Mouse (Mus musculus) hindbrain, embryonic 15.5 days (tissue): ENCODE results near the gene Gm20388. TPM values are rescaled to one million over a fixed set of nuclear protein-coding genes. Genes with fewer than 3 reads are reported as not detected.
"Not testable (repeated sequence)": the region's sequence is repeated elsewhere in the genome, so short reads cannot be mapped to it uniquely, and the experiment has no call there.

Source experiments
- ATAC-seq: fragments of 200-750 bp; cut with Nextera tagmentation; 2 replicates; pipeline ENCODE4 v1.8.0; 2017; ENCODE audit warnings: low read depth, moderate number of reproducible peaks, moderate TSS enrichment; ENCODE audit not compliant: low FRiP score
- H3K27ac ChIP-seq: fragments of 300-500 bp; sonication (generic); replicated peaks from 2 replicates; pipeline ENCODE4 v1.5.1; 2015; ENCODE audit warnings: mild to moderate bottlenecking, inconsistent platforms
- H3K27me3 ChIP-seq: fragments of 300-500 bp; sonication (generic); 2 replicates; pipeline ENCODE4 v1.6.1; 2015; ENCODE audit warnings: control low read depth, inconsistent platforms
- H3K36me3 ChIP-seq: fragments of 300-500 bp; sonication (generic); 2 replicates; pipeline ENCODE4 v1.6.1; 2015; ENCODE audit warnings: control low read depth, inconsistent platforms
- H3K4me1 ChIP-seq: fragments of 300-500 bp; sonication (generic); replicated peaks from 2 replicates; pipeline ENCODE4 v1.6.1; 2015; ENCODE audit warnings: control low read depth, inconsistent platforms
- H3K4me2 ChIP-seq: fragments of 300-500 bp; sonication (generic); 2 replicates; pipeline ENCODE4 v1.6.1; 2015; ENCODE audit warnings: moderate library complexity, mild to moderate bottlenecking, inconsistent platforms
- H3K4me3 ChIP-seq: fragments of 300-500 bp; sonication (generic); 2 replicates; pipeline ENCODE4 v1.5.1; 2015; ENCODE audit warnings: mild to moderate bottlenecking, inconsistent platforms
- H3K9ac ChIP-seq: fragments of 300-500 bp; sonication (generic); 2 replicates; pipeline ENCODE4 v1.6.1; 2015; ENCODE audit warnings: inconsistent platforms
- H3K9me3 ChIP-seq: fragments of 300-500 bp; sonication (generic); 2 replicates; pipeline ENCODE4 v1.6.1; 2016; ENCODE audit warnings: control low read depth, inconsistent platforms
- WGBS: fragments of 180-500 bp; shearing (Covaris S2); methylation state at CpG from one replicate; pipeline ENCODE4 v1.1.7; 2015; 5-methylcytosine and 5-hydroxymethylcytosine counted together
- polyA plus RNA-seq: library from polyadenylated mRNA; unstranded; fragments of >200 nt; fragmentation: Nextera tagmentation; extraction: Ambion mirVana; gene quantifications from 2 replicates; pipeline ENCODE4 v1.2.1, GENCODE M21; 2015

Gene Gm20388
- polyA plus RNA-seq, 1 experiment from 2014 or later, result 5.4 TPM

- ATAC-seq, H3K9me3 ChIP-seq, H3K9ac ChIP-seq, H3K4me3 ChIP-seq, H3K4me2 ChIP-seq, H3K27ac ChIP-seq, H3K27me3 ChIP-seq: not testable (repeated sequence)
- H3K4me1 ChIP-seq, result peaks cover 14% of the 10 kb centered on the region
- H3K36me3 ChIP-seq, result peaks cover 45% of the 10 kb centered on the region
- 82% methylated on average over 2 of the region's 2 CpGs for WGBS
These were observed 4115.6 kb downstream of the Gm20388 start for GRCm38 (mm10) chr8:124026265-124026664.

GRCm38 (mm10) chr8:124027831-124028230, 4117.2 kb downstream of the Gm20388 start:
- 93% methylated on average over 6 of the region's 6 CpGs for WGBS

DNA sequence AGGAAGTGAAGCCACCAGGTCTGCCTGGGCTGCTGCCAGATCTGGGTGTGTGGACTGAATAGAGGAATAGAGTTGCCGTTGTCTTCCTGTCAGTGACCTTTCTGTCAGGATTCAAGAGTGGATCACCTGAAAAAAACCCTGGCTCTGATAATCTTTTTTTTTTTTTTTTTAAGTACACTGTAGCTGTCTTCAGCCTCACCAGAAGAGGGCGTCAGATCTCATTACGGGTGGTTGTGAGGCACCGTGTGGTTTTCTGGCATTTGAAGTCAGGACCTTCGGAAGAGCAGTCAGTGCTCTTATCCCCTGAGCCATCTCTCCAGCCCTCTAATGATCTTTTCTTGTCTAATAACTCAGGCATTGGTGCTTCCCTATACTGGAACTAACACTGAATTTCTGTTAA, 4122.8 kb downstream of the Gm20388 start:
- H3K9me3 ChIP-seq, result no peaks in the 10 kb centered on the region

More at GRCm38 (mm10) chr8:124027831-124028230, 4117.2 kb downstream of the Gm20388 start:
- Histone ChIP-seq H3K4me1 (peaks cover 7% of the 10 kb centered on the region; the same call in 1 of the 2 replicates), H3K4me2 (no peak overlapping the region), H3K9ac (no peak overlapping the region), H3K9me3 (no peaks in the 10 kb centered on the region), H3K27ac (no peak overlapping the region), H3K27me3 (no peaks in the 10 kb centered on the region), H3K4me3 (no peak overlapping the region), H3K36me3 (peaks cover 53% of the 10 kb centered on the region)
- no peak for ATAC-seq

DNA sequence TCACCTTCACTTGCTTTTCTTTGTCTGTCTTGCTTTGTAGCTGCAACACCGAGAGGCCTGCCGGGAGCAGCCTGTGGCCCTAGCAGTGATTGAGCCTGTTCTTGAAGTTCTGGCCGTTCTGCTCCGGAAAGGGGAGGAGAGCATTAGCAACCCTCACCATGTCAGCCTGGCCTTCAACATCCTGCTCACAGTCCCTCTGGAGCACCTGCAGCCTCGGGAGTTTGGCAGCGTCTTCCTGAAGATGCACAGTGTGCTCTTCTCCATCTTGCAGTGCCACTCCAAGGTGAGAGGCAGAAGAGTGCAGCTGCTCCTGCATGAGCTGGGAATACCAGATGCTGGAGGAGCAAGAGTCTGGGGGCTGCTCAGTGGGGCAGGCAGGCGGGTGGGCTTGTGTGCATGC, 4127.5 kb downstream of the Gm20388 start:
- Histone ChIP-seq H3K27me3 (no peaks in the 10 kb centered on the region), H3K27ac (no peak overlapping the region), H3K36me3 (peaks cover 65% of the 10 kb centered on the region), H3K4me1 (no peaks in the 10 kb centered on the region), H3K4me3 (no peak overlapping the region), H3K9me3 (no peaks in the 10 kb centered on the region), H3K4me2 (no peak overlapping the region), H3K9ac (no peak overlapping the region)
- WGBS, result 96% methylated on average over 7 of the region's 7 CpGs
- ATAC-seq, result no peak

More for the DNA sequence above, 4122.8 kb downstream of the Gm20388 start:
- Histone ChIP-seq H3K4me2 (no peak overlapping the region), H3K36me3 (peaks cover 75% of the 10 kb centered on the region), H3K27me3 (no peaks in the 10 kb centered on the region), H3K27ac (no peak overlapping the region), H3K4me1 (0 out of 2 replicates have a peak, but pooled peaks cover 4% of the 10 kb centered on the region), H3K4me3 (no peak overlapping the region), H3K9ac (no peak overlapping the region)
- 76% methylated on average over 5 of the region's 5 CpGs for WGBS
- ATAC-seq, result no peak

DNA sequence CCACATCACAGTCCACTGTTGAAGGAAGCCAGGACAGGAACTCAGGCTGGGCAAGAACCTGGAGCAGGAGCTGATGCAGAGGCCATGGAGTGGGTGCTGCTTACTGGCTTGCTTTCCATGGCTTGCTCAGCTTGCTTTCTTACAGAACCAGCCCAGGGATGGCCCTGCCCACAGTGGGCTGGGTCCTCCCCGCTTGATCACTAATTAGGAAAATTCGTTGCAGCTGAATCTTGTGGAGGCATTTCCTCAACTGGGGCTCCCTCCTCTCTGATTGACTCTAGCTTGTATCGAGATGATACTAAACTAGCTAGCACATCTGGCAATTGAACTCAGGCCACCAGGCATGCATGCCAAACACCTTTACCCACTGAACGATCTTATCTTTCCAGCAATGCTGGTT, 4128.7 kb downstream of the Gm20388 start:
- Histone ChIP-seq H3K36me3 (peaks cover 64% of the 10 kb centered on the region), H3K27me3 (no peaks in the 10 kb centered on the region), H3K9me3 (no peaks in the 10 kb centered on the region), H3K4me1 (no peaks in the 10 kb centered on the region), H3K4me2 (no peak overlapping the region), H3K4me3 (no peak overlapping the region), H3K27ac (no peak overlapping the region), H3K9ac (no peak overlapping the region)
- no peak for ATAC-seq
- 90% methylated on average over 4 of the region's 4 CpGs for WGBS

- 79% methylated on average over 1 of the region's 1 CpGs for WGBS
- H3K27me3 ChIP-seq, result no peaks in the 10 kb centered on the region
- peaks cover 56% of the 10 kb centered on the region for H3K36me3 ChIP-seq
- no peak overlapping the region for H3K27ac ChIP-seq
- H3K9me3 ChIP-seq, result no peaks in the 10 kb centered on the region
- no peak overlapping the region for H3K4me3 ChIP-seq
- H3K4me1 ChIP-seq, result no peaks in the 10 kb centered on the region
- H3K9ac ChIP-seq, result no peak overlapping the region
- ATAC-seq, result no peak
- no peak overlapping the region for H3K4me2 ChIP-seq
These were observed 4131.6 kb downstream of the Gm20388 start for GRCm38 (mm10) chr8:124042201-124042600.

GRCm38 (mm10) chr8:124044421-124044820, 4133.8 kb downstream of the Gm20388 start:
- peaks cover 38% of the 10 kb centered on the region for H3K36me3 ChIP-seq
- no peak overlapping the region for H3K9ac ChIP-seq
- 96% methylated on average over 5 of the region's 5 CpGs for WGBS
- no peak overlapping the region for H3K27ac ChIP-seq
- H3K4me3 ChIP-seq, result no peak overlapping the region
- no peak for ATAC-seq
- no peaks in the 10 kb centered on the region for H3K27me3 ChIP-seq
- H3K9me3 ChIP-seq, result no peaks in the 10 kb centered on the region
- no peak overlapping the region for H3K4me2 ChIP-seq
- no peaks in the 10 kb centered on the region for H3K4me1 ChIP-seq

- Histone ChIP-seq H3K9ac (no peak overlapping the region), H3K27ac (no peak overlapping the region), H3K4me1 (no peaks in the 10 kb centered on the region), H3K4me3 (no peak overlapping the region), H3K9me3 (no peaks in the 10 kb centered on the region), H3K4me2 (no peak overlapping the region), H3K36me3 (peaks cover 38% of the 10 kb centered on the region), H3K27me3 (no peaks in the 10 kb centered on the region)
- ATAC-seq, result no peak
- WGBS, result 94% methylated on average over 12 of the region's 12 CpGs
These were observed 4134.3 kb downstream of the Gm20388 start for GRCm38 (mm10) chr8:124044931-124045330.

DNA sequence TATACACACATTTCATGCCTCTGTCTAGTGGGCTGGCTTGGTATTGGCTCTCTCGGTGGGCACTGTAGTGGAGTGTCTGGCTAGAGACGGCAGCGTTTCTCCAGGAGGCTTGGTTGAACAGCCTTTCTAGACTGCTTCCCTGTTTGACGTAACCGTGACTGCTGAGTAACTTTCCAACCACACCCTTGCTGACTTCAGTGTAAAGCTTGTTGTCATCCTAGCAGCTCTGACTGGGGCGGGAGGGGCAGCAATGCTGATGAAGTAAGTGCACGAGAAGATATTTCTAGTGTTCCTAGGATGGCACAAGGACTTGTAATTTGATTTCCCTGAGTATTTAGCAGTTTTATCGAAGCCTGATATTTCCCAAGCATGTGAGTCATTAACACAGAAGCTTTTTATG, 4135.2 kb downstream of the Gm20388 start:
- H3K36me3 ChIP-seq, result peaks cover 34% of the 10 kb centered on the region; the same call in 1 of the 2 replicates
- 87% methylated on average over 8 of the region's 8 CpGs for WGBS

GRCm38 (mm10) chr8:124052110-124052509, 4141.5 kb downstream of the Gm20388 start:
- H3K27ac ChIP-seq, result no peak overlapping the region
- no peaks in the 10 kb centered on the region for H3K9me3 ChIP-seq
- no peaks in the 10 kb centered on the region for H3K27me3 ChIP-seq
- WGBS, result 17% methylated on average over 3 of the region's 3 CpGs
- H3K4me1 ChIP-seq, result no peaks in the 10 kb centered on the region
- H3K9ac ChIP-seq, result no peak overlapping the region
- H3K36me3 ChIP-seq, result peaks cover 9% of the 10 kb centered on the region; the same call in 1 of the 2 replicates
- ATAC-seq, result peak; percentile 56; the same call in 1 of the 2 replicates
- H3K4me3 ChIP-seq, result no peak overlapping the region
- no peak overlapping the region for H3K4me2 ChIP-seq

More for the DNA sequence above, 4135.2 kb downstream of the Gm20388 start:
- Histone ChIP-seq H3K9ac (no peak overlapping the region), H3K4me1 (no peaks in the 10 kb centered on the region), H3K4me2 (no peak overlapping the region), H3K4me3 (no peak overlapping the region), H3K27ac (no peak overlapping the region), H3K9me3 (no peaks in the 10 kb centered on the region), H3K27me3 (no peaks in the 10 kb centered on the region)
- no peak for ATAC-seq

DNA sequence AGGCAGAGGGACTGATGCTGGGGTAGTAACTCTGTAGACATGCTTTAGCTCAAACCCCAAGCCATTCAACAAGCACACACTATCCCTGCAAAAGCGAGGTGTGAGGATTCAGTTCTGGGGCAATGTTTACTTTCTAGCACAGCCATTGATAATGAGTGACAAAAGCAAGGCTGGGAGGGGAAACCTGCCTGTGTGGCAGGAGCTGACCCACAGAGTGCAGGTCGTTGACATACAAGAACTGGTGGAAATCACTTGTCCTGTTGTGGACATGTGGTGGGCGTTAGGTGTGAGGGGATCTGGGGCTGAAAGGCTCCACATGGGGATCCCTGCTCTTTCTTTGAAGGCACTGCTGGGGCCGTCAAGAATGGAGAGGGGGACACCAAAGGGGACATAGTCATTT, 4141.9 kb downstream of the Gm20388 start:
- WGBS, result 64% methylated on average over 4 of the region's 4 CpGs
- no peak overlapping the region for H3K4me3 ChIP-seq

DNA sequence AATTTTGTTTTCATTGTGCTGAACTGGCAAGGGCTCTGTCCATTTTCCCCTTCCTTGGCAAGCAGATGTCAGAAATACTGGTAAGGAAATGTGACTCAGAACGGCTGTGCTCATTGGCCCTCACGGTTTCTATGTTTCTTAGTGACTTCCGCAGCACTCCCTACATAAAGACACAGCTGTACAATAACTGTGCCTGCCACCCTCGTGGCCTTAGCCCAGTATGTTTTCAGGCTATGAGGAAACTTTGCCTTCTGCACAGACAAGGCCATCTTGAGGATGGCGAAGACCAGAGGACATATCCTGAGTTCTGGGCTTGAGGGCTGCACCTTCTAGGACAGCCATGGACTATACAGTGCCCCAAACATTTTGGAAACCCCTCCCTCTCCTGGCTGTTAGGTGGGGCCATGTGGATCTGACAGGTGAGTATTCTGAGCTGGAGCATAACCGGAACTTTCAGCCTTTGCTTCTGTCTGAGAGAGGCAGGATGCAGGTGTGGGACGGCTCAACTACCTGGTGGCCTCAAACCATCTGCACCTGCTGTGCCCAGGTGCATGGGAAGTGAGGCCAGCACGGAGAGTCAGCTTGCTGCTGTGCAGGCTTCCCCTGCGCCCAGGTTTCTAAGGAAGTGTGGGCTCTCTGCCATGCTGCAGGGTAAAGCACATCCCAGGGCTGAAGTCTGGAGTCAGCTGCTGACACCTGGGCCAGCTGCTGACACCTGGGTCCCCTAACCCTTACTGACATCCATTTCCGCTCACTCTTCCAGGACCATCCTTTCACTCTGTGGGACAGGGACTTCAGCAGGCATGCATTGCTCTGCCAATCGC, 4146.4 kb downstream of the Gm20388 start:
- no peak for ATAC-seq
- WGBS, result 87% methylated on average over 11 of the region's 11 CpGs
- H3K27ac ChIP-seq, result no peak overlapping the region
- no peak overlapping the region for H3K9ac ChIP-seq
- H3K4me1 ChIP-seq, result no peaks in the 10 kb centered on the region
- no peaks in the 10 kb centered on the region for H3K27me3 ChIP-seq
- no peaks in the 10 kb centered on the region for H3K9me3 ChIP-seq
- H3K4me2 ChIP-seq, result no peak overlapping the region
- H3K4me3 ChIP-seq, result no peak overlapping the region
- no peaks in the 10 kb centered on the region for H3K36me3 ChIP-seq

More for the DNA sequence above, 4141.9 kb downstream of the Gm20388 start:
- no peaks in the 10 kb centered on the region for H3K9me3 ChIP-seq
- ATAC-seq, result no peak
- H3K9ac ChIP-seq, result no peak overlapping the region
- no peak overlapping the region for H3K4me2 ChIP-seq
- peaks cover 8% of the 10 kb centered on the region; the same call in 1 of the 2 replicates for H3K36me3 ChIP-seq
- H3K4me1 ChIP-seq, result no peaks in the 10 kb centered on the region
- H3K27me3 ChIP-seq, result no peaks in the 10 kb centered on the region
- no peak overlapping the region for H3K27ac ChIP-seq
